ENCODE assay signal across 9 mouse cellular contexts in genomic region chr13:51017727-51018321, GRCm38 (mm10).
DNase-seq lines count a peak whose midpoint lies in the region; ATAC-seq lines count a peak whose summit lies in the region.
"Had no signal": no experiment of that assay in that cellular context is flagged by ENCODE, and none has a peak within 500 bp of the region (broad histone marks: within the 10 kb centered on the region; RNA-seq: fewer than 3 reads in every experiment).

No protein-coding gene starts in this region.

- H3K9me3 ChIP-seq in hindbrain, embryonic 10.5 days, result no peaks in the 10 kb centered on the region
- no peaks in the 10 kb centered on the region for H3K9me3 ChIP-seq in hindbrain, embryonic 12.5 days (replicated peaks)
- H3K9me3 ChIP-seq in kidney, embryonic 16.5 days (ENCODE audit: low read length), result no peaks in the 10 kb centered on the region

- 29% methylated on average over 10 of the region's 10 CpGs for WGBS in hindbrain, embryonic 10.5 days
- WGBS in hindbrain, embryonic 12.5 days, result 45% methylated on average over 10 of the region's 10 CpGs
- 18% methylated on average over 10 of the region's 10 CpGs for WGBS in kidney, embryonic 16.5 days

- H3K9ac ChIP-seq in hindbrain, embryonic 12.5 days, result no peak overlapping the region
- no peak overlapping the region for H3K9ac ChIP-seq in kidney, embryonic 16.5 days (replicated peaks; ENCODE audit: low read length)
- H3K9ac ChIP-seq: liver, embryonic 14.5 days had no signal

- no peak for ATAC-seq in hindbrain, embryonic 12.5 days (ENCODE audit: low FRiP score)
- peak; percentile 74 for ATAC-seq in kidney, embryonic 16.5 days (ENCODE audit: low FRiP score, low TSS enrichment)

- no peak overlapping the region for H3K4me3 ChIP-seq in hindbrain, embryonic 10.5 days
- no peak overlapping the region for H3K4me3 ChIP-seq in hindbrain, embryonic 12.5 days
- no peak overlapping the region for H3K4me3 ChIP-seq in kidney, embryonic 16.5 days (ENCODE audit: low read length)

- no peaks in the 10 kb centered on the region for H3K36me3 ChIP-seq in hindbrain, embryonic 10.5 days
- no peaks in the 10 kb centered on the region for H3K36me3 ChIP-seq in hindbrain, embryonic 12.5 days
- H3K36me3 ChIP-seq in kidney, embryonic 16.5 days (ENCODE audit: insufficient read depth, low read length), result no peaks in the 10 kb centered on the region

- peaks cover 27% of the 10 kb centered on the region for H3K4me1 ChIP-seq in hindbrain, embryonic 10.5 days (replicated peaks)
- peaks cover 11% of the 10 kb centered on the region; the same call in 1 of the 2 replicates for H3K4me1 ChIP-seq in hindbrain, embryonic 12.5 days
- H3K4me1 ChIP-seq in kidney, embryonic 16.5 days (ENCODE audit: insufficient read depth, low read length), result peaks cover 17% of the 10 kb centered on the region; the same call in 1 of the 2 replicates

- H3K4me2 ChIP-seq in hindbrain, embryonic 12.5 days (replicated peaks), result no peak overlapping the region
- H3K4me2 ChIP-seq in kidney, embryonic 16.5 days (replicated peaks; ENCODE audit: low read depth, low read length), result no peak overlapping the region

- peak; percentile 46 for DNase-seq in hindbrain, embryonic 10.5 days (ENCODE audit: low spot score)
- DNase-seq in forelimb bud, embryonic 11.5 days (ENCODE audit: low read depth, low spot score), result peak; percentile 83
- DNase-seq in retina, embryonic 14.5 days (ENCODE audit: low spot score), result peak; percentile 45
- no peak for DNase-seq in layer of hippocampus, postnatal 14 days (ENCODE audit: low spot score in 2 of 2)
- no peak for DNase-seq in cerebellum, postnatal 36 days
- DNase-seq in ovary, postnatal 14 days (ENCODE audit: low spot score), result no peak

- no peaks in the 10 kb centered on the region for H3K27me3 ChIP-seq in hindbrain, embryonic 10.5 days (ENCODE audit: insufficient read depth, poor library complexity, severe bottlenecking)
- no peaks in the 10 kb centered on the region for H3K27me3 ChIP-seq in hindbrain, embryonic 12.5 days
- no peaks in the 10 kb centered on the region for H3K27me3 ChIP-seq in kidney, embryonic 16.5 days (ENCODE audit: insufficient read depth, low read length)

- H3K27ac ChIP-seq in hindbrain, embryonic 10.5 days, result peak overlapping the region; percentile 69
- no peak overlapping the region for H3K27ac ChIP-seq in hindbrain, embryonic 12.5 days
- 0 out of 2 replicates have a peak overlapping the region, but pooled peaks have one; percentile 34 for H3K27ac ChIP-seq in kidney, embryonic 16.5 days (ENCODE audit: low read length)
- H3K27ac ChIP-seq: liver, embryonic 14.5 days had no signal

Comparison
In these comparisons a context has a peak if more than half of its experiments do, and no peak if none do; other contexts are left out.
1. DNase-seq: peak in hindbrain, embryonic 10.5 days (single experiment), forelimb bud, embryonic 11.5 days (single experiment) and retina, embryonic 14.5 days (single experiment); none in layer of hippocampus, postnatal 14 days (0 of 2), cerebellum, postnatal 36 days (0 of 2) and ovary, postnatal 14 days (single experiment).